In genomic region chr11:116106154-116106962, GRCm38 (mm10) we compare ENCODE assay signal across 8 mouse cellular contexts. TPM values are rescaled to one million over a fixed set of nuclear protein-coding genes. Genes with fewer than 3 reads are reported as not detected.
A peak's percentile ranks its signal among the peaks of the same experiment; 100 is the strongest.
DNase-seq lines count a peak whose midpoint lies in the region; ATAC-seq and TF ChIP-seq lines count a peak whose summit lies in the region.

No protein-coding gene starts in this region.

- H3K27ac ChIP-seq in hindbrain, embryonic 10.5 days: peak overlapping the region; percentile 75
- H3K27ac ChIP-seq in hindbrain, postnatal 0 days: no peak overlapping the region
- no peak overlapping the region for H3K27ac ChIP-seq in embryonic facial prominence, embryonic 15.5 days (replicated peaks)
- H3K27ac ChIP-seq in limb, embryonic 15.5 days: no peak overlapping the region
- no peak overlapping the region; the same call in 1 of the 2 replicates for H3K27ac ChIP-seq in stomach, embryonic 15.5 days

- H3K9ac ChIP-seq in hindbrain, postnatal 0 days (replicated peaks; ENCODE audit: low read length): no peak overlapping the region
- no peak overlapping the region for H3K9ac ChIP-seq in embryonic facial prominence, embryonic 15.5 days
- H3K9ac ChIP-seq in limb, embryonic 15.5 days: no peak overlapping the region
- no peak overlapping the region for H3K9ac ChIP-seq in stomach, embryonic 15.5 days

- ATAC-seq in hindbrain, postnatal 0 days: no peak
- ATAC-seq in embryonic facial prominence, embryonic 15.5 days (ENCODE audit: insufficient number of reproducible peaks, low FRiP score, low TSS enrichment, low read depth): no peak
- no peak for ATAC-seq in limb, embryonic 15.5 days (ENCODE audit: insufficient number of reproducible peaks, low FRiP score, low TSS enrichment, low read depth)
- no peak for ATAC-seq in stomach, embryonic 15.5 days (ENCODE audit: insufficient read depth, low FRiP score, low read depth)

- H3K9me3 ChIP-seq in hindbrain, embryonic 10.5 days: no peaks in the 10 kb centered on the region
- no peaks in the 10 kb centered on the region for H3K9me3 ChIP-seq in hindbrain, postnatal 0 days (ENCODE audit: low read length)
- no peaks in the 10 kb centered on the region for H3K9me3 ChIP-seq in embryonic facial prominence, embryonic 15.5 days (replicated peaks)
- no peaks in the 10 kb centered on the region for H3K9me3 ChIP-seq in limb, embryonic 15.5 days
- H3K9me3 ChIP-seq in stomach, embryonic 15.5 days: no peaks in the 10 kb centered on the region

- peaks cover 84% of the 10 kb centered on the region for H3K4me1 ChIP-seq in hindbrain, embryonic 10.5 days (replicated peaks)
- 0 out of 2 replicates have a peak, but pooled peaks cover 15% of the 10 kb centered on the region for H3K4me1 ChIP-seq in hindbrain, postnatal 0 days (ENCODE audit: insufficient read depth, low read length)
- peaks cover 80% of the 10 kb centered on the region for H3K4me1 ChIP-seq in embryonic facial prominence, embryonic 15.5 days
- peaks cover 84% of the 10 kb centered on the region for H3K4me1 ChIP-seq in limb, embryonic 15.5 days
- peaks cover 81% of the 10 kb centered on the region for H3K4me1 ChIP-seq in stomach, embryonic 15.5 days

- TF ChIP-seq CTCF in hindbrain, postnatal 0 days (IDR thresholded peaks at IDR 0.05; ENCODE audit: low read depth): no peak

- H3K4me3 ChIP-seq in hindbrain, embryonic 10.5 days: peak overlapping the region; percentile 35
- no peak overlapping the region for H3K4me3 ChIP-seq in hindbrain, postnatal 0 days (ENCODE audit: low read length)
- H3K4me3 ChIP-seq in embryonic facial prominence, embryonic 15.5 days (replicated peaks): peak overlapping the region; percentile 13; the same call in 1 of the 2 replicates
- no peak overlapping the region for H3K4me3 ChIP-seq in limb, embryonic 15.5 days
- H3K4me3 ChIP-seq in stomach, embryonic 15.5 days (replicated peaks): no peak overlapping the region; the same call in 1 of the 2 replicates

- no peaks in the 10 kb centered on the region for H3K36me3 ChIP-seq in hindbrain, embryonic 10.5 days
- no peaks in the 10 kb centered on the region for H3K36me3 ChIP-seq in hindbrain, postnatal 0 days (ENCODE audit: insufficient read depth, low read length)
- no peaks in the 10 kb centered on the region for H3K36me3 ChIP-seq in embryonic facial prominence, embryonic 15.5 days
- H3K36me3 ChIP-seq in limb, embryonic 15.5 days: peaks cover 5% of the 10 kb centered on the region; the same call in 1 of the 2 replicates
- no peaks in the 10 kb centered on the region; the same call in 1 of the 2 replicates for H3K36me3 ChIP-seq in stomach, embryonic 15.5 days

- DNase-seq in hindbrain, embryonic 10.5 days (ENCODE audit: low spot score): peak; percentile 52
- no peak for DNase-seq in hindbrain, postnatal 0 days (ENCODE audit: low spot score)
- DNase-seq in right cerebral cortex, postnatal 36 days (ENCODE audit: low spot score in 2 of 2): no peak
- DNase-seq in spleen, adult 18-20 months: no peak
- no peak for DNase-seq in cerebellum, adult 8-10 months

- peaks cover 70% of the 10 kb centered on the region for H3K27me3 ChIP-seq in hindbrain, embryonic 10.5 days (ENCODE audit: insufficient read depth, poor library complexity, severe bottlenecking)
- peaks cover 33% of the 10 kb centered on the region for H3K27me3 ChIP-seq in hindbrain, postnatal 0 days (ENCODE audit: insufficient read depth, low read length)
- peaks cover 58% of the 10 kb centered on the region for H3K27me3 ChIP-seq in embryonic facial prominence, embryonic 15.5 days
- H3K27me3 ChIP-seq in limb, embryonic 15.5 days: peaks cover 54% of the 10 kb centered on the region
- peaks cover 28% of the 10 kb centered on the region for H3K27me3 ChIP-seq in stomach, embryonic 15.5 days (replicated peaks)

- no peak overlapping the region; the same call in 1 of the 2 replicates for H3K4me2 ChIP-seq in hindbrain, postnatal 0 days (ENCODE audit: low read depth, low read length)
- peak overlapping the region; percentile 79 for H3K4me2 ChIP-seq in embryonic facial prominence, embryonic 15.5 days (replicated peaks)
- H3K4me2 ChIP-seq in limb, embryonic 15.5 days: peak overlapping the region; percentile 81; the same call in 1 of the 2 replicates
- H3K4me2 ChIP-seq in stomach, embryonic 15.5 days: peak overlapping the region; percentile 91

- 23% methylated on average over 32 of the region's 32 CpGs for WGBS in hindbrain, embryonic 10.5 days
- WGBS in hindbrain, postnatal 0 days: 35% methylated on average over 32 of the region's 32 CpGs
- 27% methylated on average over 32 of the region's 32 CpGs for WGBS in embryonic facial prominence, embryonic 15.5 days
- WGBS in limb, embryonic 15.5 days: 31% methylated on average over 32 of the region's 32 CpGs
- 26% methylated on average over 32 of the region's 32 CpGs for WGBS in stomach, embryonic 15.5 days

RNA-seq across cellular contexts. Expression of gene Wbp2, which starts 19.6 kb away (rescaled TPM):
- polyA plus RNA-seq in hindbrain, embryonic 10.5 days (2016; fragmentation: Nextera tagmentation; extraction: Ambion mirVana): 98.1 and 128 TPM in 2 replicates
- total RNA-seq in hindbrain, postnatal 0 days (2014; rRNA removed): 146 and 171 TPM in 2 replicates
- polyA plus RNA-seq in hindbrain, postnatal 0 days (2015; fragmentation: Nextera tagmentation; extraction: Ambion mirVana): 206 and 234 TPM in 2 replicates
- 68.6 and 90.8 TPM in 2 replicates for polyA plus RNA-seq in embryonic facial prominence, embryonic 15.5 days (2015; fragmentation: Nextera tagmentation; extraction: Ambion mirVana)
- 61.6 and 75.5 TPM in 2 replicates for polyA plus RNA-seq in limb, embryonic 15.5 days (2015; fragmentation: Nextera tagmentation; extraction: Ambion mirVana)
- 70.4 and 77.6 TPM in 2 replicates for polyA plus RNA-seq in stomach, embryonic 15.5 days (2015; fragmentation: Nextera tagmentation; extraction: Ambion mirVana)

RNA-seq across cellular contexts. Expression of gene Trim47, which starts 20.7 kb away (rescaled TPM):
- polyA plus RNA-seq in hindbrain, embryonic 10.5 days (2016; fragmentation: Nextera tagmentation; extraction: Ambion mirVana): 3.1 and 4.3 TPM in 2 replicates
- total RNA-seq in hindbrain, postnatal 0 days (2014; rRNA removed): 14.2 and 17.0 TPM in 2 replicates
- 9.5 and 10.1 TPM in 2 replicates for polyA plus RNA-seq in hindbrain, postnatal 0 days (2015; fragmentation: Nextera tagmentation; extraction: Ambion mirVana)
- 25.1 and 27.6 TPM in 2 replicates for polyA plus RNA-seq in embryonic facial prominence, embryonic 15.5 days (2015; fragmentation: Nextera tagmentation; extraction: Ambion mirVana)
- polyA plus RNA-seq in limb, embryonic 15.5 days (2015; fragmentation: Nextera tagmentation; extraction: Ambion mirVana): 31.2 and 42.4 TPM in 2 replicates
- 27.6 and 30.9 TPM in 2 replicates for polyA plus RNA-seq in stomach, embryonic 15.5 days (2015; fragmentation: Nextera tagmentation; extraction: Ambion mirVana)

RNA-seq across cellular contexts. Expression of gene Trim65, which starts 24.6 kb away (rescaled TPM):
- 1.8 and 2.0 TPM in 2 replicates for polyA plus RNA-seq in hindbrain, embryonic 10.5 days (2016; fragmentation: Nextera tagmentation; extraction: Ambion mirVana)
- 8.2 and 9.6 TPM in 2 replicates for total RNA-seq in hindbrain, postnatal 0 days (2014; rRNA removed)
- 2.4 TPM in 2 replicates for polyA plus RNA-seq in hindbrain, postnatal 0 days (2015; fragmentation: Nextera tagmentation; extraction: Ambion mirVana)
- polyA plus RNA-seq in embryonic facial prominence, embryonic 15.5 days (2015; fragmentation: Nextera tagmentation; extraction: Ambion mirVana): 5.2 and 6.1 TPM in 2 replicates
- polyA plus RNA-seq in limb, embryonic 15.5 days (2015; fragmentation: Nextera tagmentation; extraction: Ambion mirVana): 4.1 and 4.5 TPM in 2 replicates
- polyA plus RNA-seq in stomach, embryonic 15.5 days (2015; fragmentation: Nextera tagmentation; extraction: Ambion mirVana): 5.7 and 6.5 TPM in 2 replicates

RNA-seq across cellular contexts. Expression of gene Unc13d, which starts 28.6 kb away (rescaled TPM):
- 3.1 and 4.5 TPM in 2 replicates for polyA plus RNA-seq in hindbrain, embryonic 10.5 days (2016; fragmentation: Nextera tagmentation; extraction: Ambion mirVana)
- 0.65 and 1.3 TPM in 2 replicates for total RNA-seq in hindbrain, postnatal 0 days (2014; rRNA removed)
- polyA plus RNA-seq in hindbrain, postnatal 0 days (2015; fragmentation: Nextera tagmentation; extraction: Ambion mirVana): 0.65 and 0.96 TPM in 2 replicates
- 4.3 and 4.8 TPM in 2 replicates for polyA plus RNA-seq in embryonic facial prominence, embryonic 15.5 days (2015; fragmentation: Nextera tagmentation; extraction: Ambion mirVana)
- 6.5 and 8.8 TPM in 2 replicates for polyA plus RNA-seq in limb, embryonic 15.5 days (2015; fragmentation: Nextera tagmentation; extraction: Ambion mirVana)
- polyA plus RNA-seq in stomach, embryonic 15.5 days (2015; fragmentation: Nextera tagmentation; extraction: Ambion mirVana): 6.5 and 8.0 TPM in 2 replicates

RNA-seq across cellular contexts. Expression of gene Mrpl38, which starts 32.3 kb away (rescaled TPM):
- polyA plus RNA-seq in hindbrain, embryonic 10.5 days (2016; fragmentation: Nextera tagmentation; extraction: Ambion mirVana): 108 and 114 TPM in 2 replicates
- 83.9 and 94.0 TPM in 2 replicates for total RNA-seq in hindbrain, postnatal 0 days (2014; rRNA removed)
- 71.9 and 73.3 TPM in 2 replicates for polyA plus RNA-seq in hindbrain, postnatal 0 days (2015; fragmentation: Nextera tagmentation; extraction: Ambion mirVana)
- 86.9 and 93.7 TPM in 2 replicates for polyA plus RNA-seq in embryonic facial prominence, embryonic 15.5 days (2015; fragmentation: Nextera tagmentation; extraction: Ambion mirVana)
- polyA plus RNA-seq in limb, embryonic 15.5 days (2015; fragmentation: Nextera tagmentation; extraction: Ambion mirVana): 83.9 and 85.5 TPM in 2 replicates
- 94.8 and 102 TPM in 2 replicates for polyA plus RNA-seq in stomach, embryonic 15.5 days (2015; fragmentation: Nextera tagmentation; extraction: Ambion mirVana)

Comparison
In these comparisons a context has a peak if more than half of its experiments do, and no peak if none do; other contexts are left out.
1. H3K4me3 ChIP-seq: peak in hindbrain, embryonic 10.5 days (single experiment) and embryonic facial prominence, embryonic 15.5 days (single experiment); none in hindbrain, postnatal 0 days (single experiment), limb, embryonic 15.5 days (single experiment) and stomach, embryonic 15.5 days (single experiment).